Mouse (Mus musculus) embryonic facial prominence, embryonic 13.5 days (tissue): ENCODE data around the gene Vps72. TPM values are rescaled to one million over a fixed set of nuclear protein-coding genes. Genes with fewer than 3 reads are reported as not detected.

Experiments used
- microRNA-seq: library from miRNA; unstranded; fragments of <30 nt; microRNA quantifications from one replicate; pipeline ENCODE4, GENCODE M21; 2016
- polyA plus RNA-seq: library from polyadenylated mRNA; unstranded; fragments of >200 nt; fragmentation: Nextera tagmentation; extraction: Ambion mirVana; gene quantifications from 2 replicates; pipeline ENCODE4 v1.2.1, GENCODE M21; 2015

The Vps72 gene
- polyA plus RNA-seq, 1 experiment from 2014 or later, result 213 TPM

Small RNAs within 50 kb of the gene (microRNA-seq; reads per million reads assigned to microRNA genes)
- not detected for gene Mir8099-1

Other genes with a start within 250 kb of the Vps72 start
- gene Psmb4, start 224.1 kb upstream of the Vps72 start, polyA plus RNA-seq, result 348 and 379 TPM in 2 replicates
- 18.9 and 25.2 TPM in 2 replicates for gene Selenbp1, start 178.0 kb upstream of the Vps72 start, polyA plus RNA-seq
- gene Rfx5, start 156.9 kb upstream of the Vps72 start, polyA plus RNA-seq, result 10.8 and 11.3 TPM in 2 replicates
- 23.4 and 26.5 TPM in 2 replicates for gene Pi4kb, start 136.3 kb upstream of the Vps72 start, polyA plus RNA-seq
- gene Zfp687, start 95.6 kb upstream of the Vps72 start, polyA plus RNA-seq, result 22.2 and 25.1 TPM in 2 replicates
- 286 and 293 TPM in 2 replicates for gene Psmd4, start 68.4 kb upstream of the Vps72 start, polyA plus RNA-seq
- 23.8 and 26.3 TPM in 2 replicates for gene Pip5k1a, start 4.1 kb upstream of the Vps72 start, polyA plus RNA-seq
- gene Tmod4, start 13.5 kb downstream of the Vps72 start, polyA plus RNA-seq, result 0.65 and 0.69 TPM in 2 replicates
- 75.2 and 81.8 TPM in 2 replicates for gene Scnm1, start 23.0 kb downstream of the Vps72 start, polyA plus RNA-seq
- 17.0 and 19.3 TPM in 2 replicates for gene Lysmd1, start 23.1 kb downstream of the Vps72 start, polyA plus RNA-seq
- 2.7 and 4.7 TPM in 2 replicates for gene Tnfaip8l2, start 31.3 kb downstream of the Vps72 start, polyA plus RNA-seq
- 9.4 and 10.1 TPM in 2 replicates for gene Sema6c, start 49.4 kb downstream of the Vps72 start, polyA plus RNA-seq
- 13.9 and 14.2 TPM in 2 replicates for gene Gabpb2, start 106.9 kb downstream of the Vps72 start, polyA plus RNA-seq
- 89.6 and 91.2 TPM in 2 replicates for gene Cdc42se1, start 117.7 kb downstream of the Vps72 start, polyA plus RNA-seq
- 18.8 and 20.3 TPM in 2 replicates for gene Mllt11, start 121.1 kb downstream of the Vps72 start, polyA plus RNA-seq
- 0.46 and 0.61 TPM in 2 replicates for gene Gm128, start 130.6 kb downstream of the Vps72 start, polyA plus RNA-seq
- 4.9 and 6.2 TPM in 2 replicates for gene Bnipl, start 140.2 kb downstream of the Vps72 start, polyA plus RNA-seq
- gene Mindy1, start 170.3 kb downstream of the Vps72 start, polyA plus RNA-seq, result 41.4 and 42.9 TPM in 2 replicates
- 21.6 and 23.5 TPM in 2 replicates for gene Prune1, start 171.1 kb downstream of the Vps72 start, polyA plus RNA-seq
- gene Anxa9, start 196.2 kb downstream of the Vps72 start, polyA plus RNA-seq, result 1.7 and 2.4 TPM in 2 replicates
- gene Cers2, start 203.8 kb downstream of the Vps72 start, polyA plus RNA-seq, result 168 and 170 TPM in 2 replicates
- 49.8 and 51.5 TPM in 2 replicates for gene Setdb1, start 246.2 kb downstream of the Vps72 start, polyA plus RNA-seq